Mouse (Mus musculus) B cell, adult 2 months (primary cell): ENCODE measurements around the gene Prkag2.
A peak's percentile ranks its signal among the peaks of the same experiment; 100 is the strongest.
"Not testable (repeated sequence)": the region's sequence is repeated elsewhere in the genome, so short reads cannot be mapped to it uniquely, and the experiment has no call there.

Experiments used
- DNase-seq, 2 experiments: peaks; one replicate each; pipeline ENCODE4 v3.0.0; 2022

Prkag2 gene

GRCm38 (mm10) chr5:25085170-25085569, 15.3 kb downstream of the Prkag2 start:
- no peak for DNase-seq

GRCm38 (mm10) chr5:25083816-25084215, 16.6 kb downstream of the Prkag2 start:
- no peak for DNase-seq

GRCm38 (mm10) chr5:25082542-25082941, 17.9 kb downstream of the Prkag2 start:
- DNase-seq = peak in 1 of 2 experiments; percentile 23

- DNase-seq = peak; percentile 82 to 83
These were observed 18.9 kb downstream of the Prkag2 start for GRCm38 (mm10) chr5:25081545-25081944.

GRCm38 (mm10) chr5:25080994-25081393, 19.4 kb downstream of the Prkag2 start:
- DNase-seq = no peak

GRCm38 (mm10) chr5:25080438-25080945, 19.9 kb downstream of the Prkag2 start:
- DNase-seq = no peak

GRCm38 (mm10) chr5:25079766-25080265, 20.6 kb downstream of the Prkag2 start:
- DNase-seq = no peak

GRCm38 (mm10) chr5:25077873-25078651, 22.4 kb downstream of the Prkag2 start:
- no peak for DNase-seq

- DNase-seq = not testable (repeated sequence)
These were observed 23.2 kb downstream of the Prkag2 start for GRCm38 (mm10) chr5:25077258-25077657.

- no peak for DNase-seq
These were observed 24.8 kb downstream of the Prkag2 start for GRCm38 (mm10) chr5:25075623-25076022.

GRCm38 (mm10) chr5:25069815-25070214, 30.6 kb downstream of the Prkag2 start:
- no peak for DNase-seq

GRCm38 (mm10) chr5:25067122-25067521, 33.3 kb downstream of the Prkag2 start:
- no peak for DNase-seq

- DNase-seq = no peak
These were observed 35.9 kb downstream of the Prkag2 start for GRCm38 (mm10) chr5:25064270-25065232.

- DNase-seq = no peak
These were observed 37.8 kb downstream of the Prkag2 start for GRCm38 (mm10) chr5:25062506-25063132.

- no peak for DNase-seq
These were observed 41.3 kb downstream of the Prkag2 start for GRCm38 (mm10) chr5:25058853-25059741.

- no peak for DNase-seq
These were observed 42.0 kb downstream of the Prkag2 start for GRCm38 (mm10) chr5:25058417-25058816.

GRCm38 (mm10) chr5:25055288-25055687, 45.2 kb downstream of the Prkag2 start:
- no peak for DNase-seq

- no peak for DNase-seq
These were observed 46.3 kb downstream of the Prkag2 start for GRCm38 (mm10) chr5:25053971-25054658.

- DNase-seq = no peak
These were observed 49.6 kb downstream of the Prkag2 start for GRCm38 (mm10) chr5:25050827-25051226.

- no peak for DNase-seq
These were observed 52.8 kb downstream of the Prkag2 start for GRCm38 (mm10) chr5:25047670-25048069.

GRCm38 (mm10) chr5:25046762-25047161, 53.7 kb downstream of the Prkag2 start:
- no peak for DNase-seq
